Mouse (Mus musculus): Measurements from ENCODE around the gene Ccno.

GRCm38 (mm10) chr13:112964421-112964820, 23.2 kb upstream of the Ccno start:
- TF ChIP-seq POLR2A (IDR thresholded peaks at IDR 0.05; ENCODE audit: borderline replicate concordance, extremely low read depth, low read depth, low read length) (no peak), CTCF (IDR thresholded peaks at IDR 0.05; ENCODE audit: insufficient read depth, low read length) (no peak)

Measured in lung, adult 2 months (tissue).